Mouse (Mus musculus) adipocyte (in vitro differentiated cells): Measurements from ENCODE around the gene Hdx.

Experiments
- DNase-seq: peaks from one replicate; pipeline ENCODE4 v3.0.0-alpha.2; 2016; ENCODE audit warnings: low spot score

Hdx gene

DNA sequence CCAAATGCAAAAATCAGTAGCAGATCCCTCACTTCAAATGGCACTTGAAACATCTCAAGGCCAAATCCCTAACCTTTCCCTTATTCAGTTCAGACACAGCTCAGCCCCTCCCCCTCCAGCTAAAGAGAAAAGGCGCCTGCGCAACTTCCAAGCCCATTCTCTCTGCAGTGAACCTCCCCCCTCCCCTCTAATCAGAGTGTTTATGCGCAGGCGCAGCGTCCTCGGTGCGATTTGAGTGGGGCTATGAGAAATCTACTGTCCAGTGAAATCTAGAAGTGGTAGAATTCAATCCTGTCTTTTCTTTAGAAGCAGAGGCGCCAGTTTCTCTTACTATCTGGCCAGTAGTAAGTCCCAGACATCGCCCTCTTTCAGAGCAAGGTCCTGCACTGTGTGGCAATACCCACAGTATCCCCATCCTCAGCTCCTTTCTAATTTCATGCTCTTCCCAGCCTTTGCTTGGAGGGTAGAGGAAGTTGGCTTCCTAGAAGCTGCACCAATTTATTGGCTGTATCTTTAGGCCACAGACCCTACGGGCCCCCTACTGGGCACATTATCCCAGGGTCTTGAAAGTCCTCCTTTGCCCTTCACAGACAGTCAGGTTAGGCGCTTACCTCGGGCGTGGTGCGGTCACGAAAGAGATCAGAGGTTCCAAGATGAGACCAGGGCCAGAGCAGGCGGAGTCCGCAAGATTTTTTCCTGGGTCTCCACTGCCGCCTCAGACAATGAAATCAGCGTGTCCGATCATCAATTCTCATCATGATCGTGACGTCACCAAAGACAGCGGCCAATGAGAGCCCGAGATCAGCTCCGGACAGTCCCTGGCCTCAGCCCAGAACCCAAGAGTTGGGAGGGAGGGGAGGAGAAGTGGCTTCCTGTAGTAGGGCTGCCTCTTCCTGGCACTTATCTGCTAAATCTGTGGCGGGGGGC, at the start of gene Hdx:
TSS of gene Hdx (minus strand) at position 724 of the 927 bp plus-strand sequence.
- peak; percentile 64 for DNase-seq

DNA sequence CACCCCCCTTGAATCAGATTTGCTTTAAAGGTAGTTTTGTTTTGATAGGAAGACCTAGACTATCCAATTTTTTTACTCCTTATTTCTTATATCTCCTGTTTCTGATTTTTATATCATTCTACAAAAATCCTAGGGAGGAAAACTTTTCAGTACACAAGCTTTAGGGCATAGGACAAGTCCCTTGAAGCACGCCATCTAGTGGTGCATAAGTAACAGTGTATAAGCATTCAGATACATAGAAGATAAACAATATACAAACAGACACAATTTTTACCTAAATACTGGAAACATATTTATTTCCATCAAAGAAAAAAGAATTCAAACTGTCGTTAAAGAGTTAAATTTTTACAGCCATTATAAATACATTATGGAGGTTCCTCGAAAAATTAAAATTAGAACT, 11.2 kb downstream of the Hdx start:
- no peak for DNase-seq

DNA sequence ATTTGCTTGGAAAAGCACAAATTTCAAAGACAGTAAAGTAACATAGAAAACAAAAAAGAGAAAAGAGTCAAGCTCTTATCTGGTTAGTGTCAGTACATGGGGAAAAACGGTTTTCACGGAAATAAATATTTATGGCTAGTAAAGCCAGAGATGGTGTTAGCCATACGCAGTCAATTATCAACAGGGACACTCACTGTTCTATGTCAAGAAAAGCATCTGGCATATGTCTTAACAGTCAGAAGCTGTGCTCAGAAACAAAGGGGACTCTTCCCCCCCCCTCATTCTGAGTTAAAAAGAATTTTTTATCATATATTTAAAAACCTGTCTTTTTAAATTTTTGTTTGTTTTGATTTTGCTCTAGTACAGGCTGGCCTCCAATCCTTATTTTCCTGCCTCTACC, 25.2 kb downstream of the Hdx start:
- no peak for DNase-seq

DNA sequence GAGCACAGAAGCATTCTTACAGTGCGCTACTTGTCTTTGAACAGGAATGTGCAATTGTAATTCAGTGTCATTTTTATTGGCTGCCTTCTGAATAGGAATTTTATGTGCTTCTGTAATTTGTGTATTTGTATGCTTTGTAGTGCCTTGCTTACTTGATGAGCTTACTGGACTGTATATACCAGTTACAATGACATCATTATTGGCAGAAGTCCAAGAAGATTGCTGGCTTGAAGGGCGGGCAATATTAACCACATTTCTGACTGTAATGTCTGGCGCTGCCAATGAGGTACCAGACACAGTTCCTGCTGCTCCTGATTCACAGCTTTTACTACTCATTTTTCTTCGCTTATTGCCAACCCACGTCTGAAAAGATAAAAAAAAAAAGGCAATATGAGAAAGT, 36.5 kb downstream of the Hdx start:
- no peak for DNase-seq

DNA sequence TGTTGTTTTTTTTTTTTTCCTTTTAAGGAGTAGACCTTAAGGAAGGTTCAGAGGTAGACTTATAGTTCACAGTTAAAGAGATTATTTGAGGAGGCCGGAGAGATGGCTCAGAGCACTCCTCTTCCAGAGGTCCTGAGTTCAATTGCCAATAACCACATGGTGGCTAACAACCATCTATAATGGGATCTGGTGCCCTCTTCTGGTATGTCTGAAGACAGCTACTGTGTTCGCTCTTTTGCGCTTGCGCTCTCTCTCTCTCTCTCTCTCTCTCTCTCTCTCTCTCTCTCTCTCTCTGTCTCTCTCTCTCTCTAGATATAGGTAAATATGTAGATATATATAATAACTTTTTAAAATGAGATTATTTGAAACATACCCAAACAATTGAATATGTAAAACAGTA, 38.2 kb downstream of the Hdx start:
- no peak for DNase-seq

- DNase-seq, result no peak
These were observed 51.9 kb downstream of the Hdx start for GRCm38 (mm10) chrX:111644945-111645344.

DNA sequence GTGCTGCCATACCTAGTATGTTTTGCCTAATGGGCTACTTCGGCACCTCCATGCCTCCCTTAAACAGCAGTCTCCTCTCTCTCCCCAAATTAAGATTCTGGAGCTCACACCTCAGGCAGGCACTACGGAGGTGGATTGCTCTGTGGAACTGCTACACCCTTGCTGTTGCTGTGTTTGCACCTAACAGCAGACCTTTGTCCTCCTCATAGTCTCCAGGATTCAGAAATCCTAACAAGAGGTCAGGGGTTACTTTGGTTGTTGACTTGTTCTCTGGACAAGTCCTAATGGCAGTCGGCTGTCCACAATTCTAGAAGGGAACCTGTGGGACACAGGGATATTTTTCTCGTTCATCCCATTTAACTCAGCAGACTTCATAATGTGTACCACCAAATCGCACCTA, 56.3 kb downstream of the Hdx start:
- DNase-seq, result no peak

DNA sequence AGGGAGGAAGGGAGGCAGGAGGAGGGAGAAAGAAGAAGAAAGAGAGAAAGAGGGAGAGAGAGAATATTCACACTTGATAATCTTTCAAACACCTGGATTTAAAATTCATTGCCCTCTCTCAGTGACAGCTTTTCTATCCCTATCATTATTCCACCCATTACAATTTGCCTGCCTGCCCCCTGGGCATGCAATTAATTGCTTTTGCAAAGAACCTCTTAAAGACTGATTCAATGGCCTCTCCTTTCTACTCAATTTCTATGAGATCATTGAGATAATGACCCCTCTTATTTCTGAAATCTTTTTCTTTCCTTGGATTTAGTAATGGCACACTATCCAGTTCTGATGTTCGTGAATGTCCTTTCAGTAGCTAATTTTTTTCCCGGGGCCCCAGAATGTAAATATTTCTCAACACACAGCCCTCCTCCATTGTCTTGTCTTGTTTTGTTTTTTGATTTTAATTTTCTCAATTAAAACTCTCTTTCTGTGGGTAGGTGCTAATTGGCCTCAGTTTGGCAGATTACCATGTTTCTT, 99.2 kb downstream of the Hdx start:
- no peak for DNase-seq

DNA sequence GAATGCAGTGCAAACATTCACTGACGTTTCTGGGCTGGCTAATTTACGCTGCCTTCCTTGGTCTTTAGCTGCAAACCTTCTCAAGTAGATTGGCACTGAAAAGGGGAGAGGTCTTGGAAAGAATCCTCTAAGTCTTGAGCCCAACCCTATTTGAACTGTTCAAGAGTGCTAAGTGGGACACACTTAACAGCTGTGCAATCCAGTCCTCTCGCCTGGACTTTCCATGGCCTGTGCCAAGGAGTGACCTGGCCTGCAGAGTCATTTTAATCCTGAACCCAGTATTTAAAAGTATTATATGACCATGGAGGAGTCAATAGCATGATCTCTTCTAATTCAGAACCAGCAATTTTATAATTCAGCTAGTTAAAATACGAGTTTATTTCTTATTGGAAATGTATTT, 109.3 kb downstream of the Hdx start:
- no peak for DNase-seq

- DNase-seq, result no peak
These were observed 119.8 kb downstream of the Hdx start for GRCm38 (mm10) chrX:111577044-111577443.

DNA sequence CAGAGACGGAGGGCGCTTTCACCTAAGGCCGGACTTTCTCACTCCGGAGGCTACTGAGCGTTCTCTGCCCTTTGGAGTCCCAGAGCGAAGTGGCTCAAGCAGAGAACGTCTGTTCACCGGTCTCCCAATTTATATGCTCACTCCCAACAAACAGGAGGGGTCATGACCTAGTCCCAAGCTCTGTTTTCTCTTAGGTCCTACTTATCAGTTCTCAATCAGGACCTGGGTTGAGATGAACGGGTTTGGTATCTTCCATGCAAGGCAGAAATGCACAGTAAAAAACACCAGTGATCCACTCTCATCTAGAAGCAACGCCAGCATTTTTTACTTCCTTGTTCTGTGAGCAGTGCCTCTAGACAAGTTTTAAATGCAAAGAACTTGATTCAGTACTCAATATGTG, 159.0 kb downstream of the Hdx start, which contains the start of gene Rps6ka6:
TSS of gene Rps6ka6 (minus strand) at position 101 of the 400 bp plus-strand sequence.
- DNase-seq, result no peak
